Mouse (Mus musculus) liver, embryonic 11.5 days (tissue): ENCODE data around the gene Snx18. TPM values are rescaled to one million over a fixed set of nuclear protein-coding genes. Genes with fewer than 3 reads are reported as not detected.

Experiments
- ATAC-seq: fragments of 200-750 bp; cut with Nextera tagmentation; replicated peaks from 2 replicates; pipeline ENCODE4 v1.8.0; 2017; ENCODE audit warnings: moderate number of reproducible peaks, mild to moderate bottlenecking, moderate TSS enrichment, moderate library complexity; ENCODE audit not compliant: low FRiP score
- DNase-seq: peaks from one replicate; pipeline ENCODE4 v3.0.0-alpha.2; 2017; ENCODE audit warnings: low spot score
- H3K27ac ChIP-seq: fragments of 300-500 bp; sonication (generic); 2 replicates; pipeline ENCODE4 v1.5.1; 2014; ENCODE audit warnings: mild to moderate bottlenecking, low read depth, low read length, control low read depth
- H3K27me3 ChIP-seq: fragments of 300-500 bp; sonication (generic); replicated peaks from 2 replicates; pipeline ENCODE4 v1.6.1; 2014; ENCODE audit warnings: low read length, mixed read lengths; ENCODE audit not compliant: control insufficient read depth, insufficient read depth
- H3K36me3 ChIP-seq: fragments of 300-500 bp; sonication (generic); 2 replicates; pipeline ENCODE4 v1.6.1; 2014; ENCODE audit warnings: mild to moderate bottlenecking, low read length, moderate library complexity, mixed read lengths; ENCODE audit not compliant: control insufficient read depth, insufficient read depth
- H3K4me1 ChIP-seq: fragments of 300-500 bp; sonication (generic); replicated peaks from 2 replicates; pipeline ENCODE4 v1.6.1; 2014; ENCODE audit warnings: low read length, mixed read lengths; ENCODE audit not compliant: control insufficient read depth, insufficient read depth
- H3K4me2 ChIP-seq: fragments of 300-500 bp; sonication (generic); 2 replicates; pipeline ENCODE4 v1.6.1; 2014; ENCODE audit warnings: mild to moderate bottlenecking, control low read depth, moderate library complexity
- H3K4me3 ChIP-seq: fragments of 300-500 bp; sonication (generic); 2 replicates; pipeline ENCODE4 v1.5.1; 2014; ENCODE audit warnings: low read depth, low read length, control low read depth
- H3K9ac ChIP-seq: fragments of 300-500 bp; sonication (generic); 2 replicates; pipeline ENCODE4 v1.6.1; 2014; ENCODE audit warnings: low read depth, low read length, control low read depth
- H3K9me3 ChIP-seq: fragments of 300-500 bp; sonication (generic); 2 replicates; pipeline ENCODE4 v1.6.1; 2016; ENCODE audit warnings: low read length, inconsistent platforms, mixed read lengths; ENCODE audit not compliant: control insufficient read depth
- WGBS: fragments of 180-500 bp; shearing (Covaris S2); extraction: QIAGEN DNeasy Blood & Tissue Kit; methylation state at CpG from one replicate; pipeline ENCODE4 v1.1.7; 2014; 5-methylcytosine and 5-hydroxymethylcytosine counted together
- polyA plus RNA-seq: library from polyadenylated mRNA; unstranded; fragments of >200 nt; fragmentation: Nextera tagmentation; extraction: Ambion mirVana; gene quantifications from 2 replicates; pipeline ENCODE4 v1.2.1, GENCODE M21; 2014

Snx18 gene
- polyA plus RNA-seq, 1 experiment from 2014 or later = 14.9 TPM

- Histone ChIP-seq H3K36me3 (no peaks in the 10 kb centered on the region), H3K27ac (no peak overlapping the region), H3K27me3 (no peaks in the 10 kb centered on the region), H3K4me2 (no peak overlapping the region), H3K4me3 (no peak overlapping the region), H3K9me3 (no peaks in the 10 kb centered on the region), H3K9ac (no peak overlapping the region), H3K4me1 (peaks cover 21% of the 10 kb centered on the region)
- WGBS = 64% methylated on average over 9 of the region's 9 CpGs
- ATAC-seq (no peak), DNase-seq (no peak)
Measured at GRCm38 (mm10) chr13:113619003-113619402, 639 bp upstream of the Snx18 start.

GRCm38 (mm10) chr13:113617338-113617890 is 950 bp downstream of the Snx18 start:
- Histone ChIP-seq H3K9me3 (no peaks in the 10 kb centered on the region), H3K9ac (peak overlapping the region; percentile 87), H3K4me2 (peak overlapping the region; percentile 89), H3K4me1 (peaks cover 37% of the 10 kb centered on the region), H3K4me3 (peak overlapping the region; percentile 78), H3K36me3 (0 out of 2 replicates have a peak, but pooled peaks cover 3% of the 10 kb centered on the region), H3K27me3 (no peaks in the 10 kb centered on the region), H3K27ac (peak overlapping the region; percentile 62; the same call in 1 of the 2 replicates)
- DNase-seq (peak; percentile 63), ATAC-seq (no peak)
- 11% methylated on average over 49 of the region's 49 CpGs for WGBS

- no peak overlapping the region for H3K27ac ChIP-seq
- 0 out of 2 replicates have a peak, but pooled peaks cover 3% of the 10 kb centered on the region for H3K36me3 ChIP-seq
- H3K9me3 ChIP-seq = no peaks in the 10 kb centered on the region
- no peaks in the 10 kb centered on the region for H3K27me3 ChIP-seq
- H3K4me2 ChIP-seq = peak overlapping the region; percentile 89
- peaks cover 41% of the 10 kb centered on the region for H3K4me1 ChIP-seq
- peak overlapping the region; percentile 87 for H3K9ac ChIP-seq
- peak overlapping the region; percentile 78 for H3K4me3 ChIP-seq
- WGBS = 56% methylated on average over 24 of the region's 24 CpGs
- ATAC-seq = no peak
- DNase-seq = no peak
Measured at GRCm38 (mm10) chr13:113616751-113617337, 1.5 kb downstream of the Snx18 start.

GRCm38 (mm10) chr13:113615971-113616671 is 2.2 kb downstream of the Snx18 start:
- H3K36me3 ChIP-seq = 0 out of 2 replicates have a peak, but pooled peaks cover 3% of the 10 kb centered on the region
- H3K9ac ChIP-seq = peak overlapping the region; percentile 27; the same call in 1 of the 2 replicates
- no peak for DNase-seq
- WGBS = 16% methylated on average over 8 of the region's 8 CpGs
- no peak for ATAC-seq
- H3K4me3 ChIP-seq = peak overlapping the region; percentile 78
- H3K9me3 ChIP-seq = no peaks in the 10 kb centered on the region
- no peak overlapping the region for H3K27ac ChIP-seq
- peaks cover 44% of the 10 kb centered on the region for H3K4me1 ChIP-seq
- peak overlapping the region; percentile 89 for H3K4me2 ChIP-seq
- no peaks in the 10 kb centered on the region for H3K27me3 ChIP-seq

GRCm38 (mm10) chr13:113615546-113615941 is 2.8 kb downstream of the Snx18 start:
- DNase-seq = no peak
- 4% methylated on average over 10 of the region's 10 CpGs for WGBS

GRCm38 (mm10) chr13:113614635-113615545 is 3.5 kb downstream of the Snx18 start:
- peaks cover 54% of the 10 kb centered on the region for H3K4me1 ChIP-seq
- DNase-seq = peak; percentile 64
- H3K4me2 ChIP-seq = peak overlapping the region; percentile 89
- 19% methylated on average over 24 of the region's 24 CpGs for WGBS
- ATAC-seq = peak; percentile 48
- no peak overlapping the region for H3K27ac ChIP-seq
- peak overlapping the region; percentile 78 for H3K4me3 ChIP-seq
- H3K9ac ChIP-seq = peak overlapping the region; percentile 39; the same call in 1 of the 2 replicates
- H3K36me3 ChIP-seq = 0 out of 2 replicates have a peak, but pooled peaks cover 3% of the 10 kb centered on the region
- no peaks in the 10 kb centered on the region for H3K9me3 ChIP-seq
- H3K27me3 ChIP-seq = no peaks in the 10 kb centered on the region

More at GRCm38 (mm10) chr13:113615546-113615941, 2.8 kb downstream of the Snx18 start:
- no peaks in the 10 kb centered on the region for H3K9me3 ChIP-seq
- peak overlapping the region; percentile 78 for H3K4me3 ChIP-seq
- no peak overlapping the region for H3K27ac ChIP-seq
- no peak for ATAC-seq
- H3K4me1 ChIP-seq = peaks cover 48% of the 10 kb centered on the region
- 0 out of 2 replicates have a peak, but pooled peaks cover 3% of the 10 kb centered on the region for H3K36me3 ChIP-seq
- H3K4me2 ChIP-seq = peak overlapping the region; percentile 89
- H3K9ac ChIP-seq = peak overlapping the region; percentile 27; the same call in 1 of the 2 replicates
- H3K27me3 ChIP-seq = no peaks in the 10 kb centered on the region

- no peak overlapping the region for H3K27ac ChIP-seq
- H3K36me3 ChIP-seq = 0 out of 2 replicates have a peak, but pooled peaks cover 3% of the 10 kb centered on the region
- 57% methylated on average over 10 of the region's 10 CpGs for WGBS
- no peaks in the 10 kb centered on the region for H3K27me3 ChIP-seq
- peaks cover 61% of the 10 kb centered on the region for H3K4me1 ChIP-seq
- ATAC-seq = no peak
- DNase-seq = no peak
- peak overlapping the region; percentile 7; the same call in 1 of the 2 replicates for H3K9ac ChIP-seq
- H3K4me3 ChIP-seq = peak overlapping the region; percentile 78
- H3K4me2 ChIP-seq = peak overlapping the region; percentile 89
- H3K9me3 ChIP-seq = no peaks in the 10 kb centered on the region
Measured at GRCm38 (mm10) chr13:113613882-113614281, 4.5 kb downstream of the Snx18 start.

- peaks cover 61% of the 10 kb centered on the region for H3K4me1 ChIP-seq
- DNase-seq (no peak), ATAC-seq (no peak)
- H3K27me3 ChIP-seq = no peaks in the 10 kb centered on the region
- peak overlapping the region; percentile 89 for H3K4me2 ChIP-seq
- no peak overlapping the region for H3K27ac ChIP-seq
- 42% methylated on average over 12 of the region's 12 CpGs for WGBS
- H3K9me3 ChIP-seq = no peaks in the 10 kb centered on the region
- H3K36me3 ChIP-seq = 0 out of 2 replicates have a peak, but pooled peaks cover 3% of the 10 kb centered on the region
- peak overlapping the region; percentile 7; the same call in 1 of the 2 replicates for H3K9ac ChIP-seq
- no peak overlapping the region for H3K4me3 ChIP-seq
Measured at GRCm38 (mm10) chr13:113613341-113613740, 5.0 kb downstream of the Snx18 start.
